Mouse (Mus musculus) liver, embryonic 14.5 days (tissue): Measurements from ENCODE around the gene 4921536K21Rik.

Source experiments
- CTCF ChIP-seq: IDR thresholded peaks from 2 replicates; pipeline ENCODE4 v1.5.1; 2016; ENCODE audit warnings: antibody characterized with exemption, low read depth, control low read depth
- EP300 ChIP-seq: IDR thresholded peaks from 2 replicates; pipeline ENCODE4 v1.6.1; 2016; ENCODE audit warnings: antibody characterized with exemption, low read depth

DNA sequence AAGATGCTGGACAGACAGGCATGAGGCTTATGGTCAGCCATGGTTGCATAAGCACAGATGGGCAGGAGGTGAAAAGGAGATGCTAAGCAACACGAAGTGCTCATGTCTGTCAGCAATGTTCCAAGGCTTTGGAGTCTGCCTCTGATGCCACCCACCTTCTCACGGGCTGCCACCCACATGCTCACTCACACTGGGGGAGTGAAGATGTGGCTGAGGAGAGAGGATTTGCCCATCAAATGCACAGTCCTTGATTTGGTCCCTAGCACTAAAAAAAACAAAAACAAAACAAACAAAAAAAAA is 44.6 kb downstream of the 4921536K21Rik start:
- no peak for TF ChIP-seq CTCF
- TF ChIP-seq EP300 = no peak
